Mouse (Mus musculus) thymus, adult 2 months (tissue): ENCODE data around the gene Gtf2a1l. TPM values are rescaled to one million over a fixed set of nuclear protein-coding genes. Genes with fewer than 3 reads are reported as not detected.

Experiments
- DNase-seq: peaks from one replicate; pipeline ENCODE4 v3.0.0; 2021
- H3K27ac ChIP-seq: fragments of 200-500 bp; 2 replicates; pipeline ENCODE4 v1.5.1; 2012; ENCODE audit warnings: low read length, control low read depth; ENCODE audit not compliant: control insufficient read depth, insufficient read depth
- H3K27me3 ChIP-seq: fragments of 200-500 bp; 2 replicates; pipeline ENCODE4 v1.6.1; 2012; ENCODE audit warnings: mild to moderate bottlenecking, low read length, moderate library complexity, mixed read lengths; ENCODE audit not compliant: control insufficient read depth, insufficient read depth
- H3K36me3 ChIP-seq: fragments of 200-500 bp; 2 replicates; pipeline ENCODE4 v1.6.1; 2012; ENCODE audit warnings: mild to moderate bottlenecking, low read length, moderate library complexity; ENCODE audit not compliant: control insufficient read depth, insufficient read depth
- H3K4me1 ChIP-seq: fragments of 200-500 bp; replicated peaks from 2 replicates; pipeline ENCODE4 v1.6.1; 2012; ENCODE audit warnings: low read length; ENCODE audit not compliant: control insufficient read depth, insufficient read depth
- H3K4me3 ChIP-seq: fragments of 200-500 bp; 2 replicates; pipeline ENCODE4 v1.5.1; 2012; ENCODE audit warnings: mild to moderate bottlenecking, low read length, control low read depth, moderate library complexity; ENCODE audit not compliant: control insufficient read depth, insufficient read depth
- CTCF ChIP-seq: fragments of 200-500 bp; IDR thresholded peaks from 2 replicates; pipeline ENCODE4 v1.5.1; 2012; ENCODE audit warnings: mild to moderate bottlenecking, control low read depth, low read length, moderate library complexity, borderline replicate concordance; ENCODE audit not compliant: control insufficient read depth, poor library complexity, insufficient read depth; ENCODE audit errors: extremely low read depth
- POLR2A ChIP-seq: fragments of 200-500 bp; IDR thresholded peaks from 2 replicates; pipeline ENCODE4 v1.6.1; 2012; ENCODE audit warnings: mild to moderate bottlenecking, low read length, control low read depth, moderate library complexity; ENCODE audit not compliant: control insufficient read depth, poor library complexity, insufficient read depth; ENCODE audit errors: extremely low read depth
- WGBS: fragments of 180-500 bp; shearing (Covaris S2); methylation state at CpG from one replicate; pipeline ENCODE4 v1.1.7; 2018; 5-methylcytosine and 5-hydroxymethylcytosine counted together
- polyA plus RNA-seq: library from polyadenylated mRNA; depleted of rRNA; stranded (reverse); fragments of >200 nt; gene quantifications from 2 replicates; pipeline ENCODE4 v1.2.3, GENCODE M21; 2012

The Gtf2a1l gene
- polyA plus RNA-seq, 1 experiment: 0.12 TPM

- TF ChIP-seq CTCF (no peak), POLR2A (no peak)
- Histone ChIP-seq H3K27me3 (no peaks in the 10 kb centered on the region), H3K4me1 (no peaks in the 10 kb centered on the region), H3K27ac (no peak overlapping the region), H3K36me3 (no peaks in the 10 kb centered on the region), H3K4me3 (no peak overlapping the region)
- no peak for DNase-seq
- 94% methylated on average over 23 of the region's 23 CpGs for WGBS
Measured at GRCm38 (mm10) chr17:88675310-88676309, 7.2 kb downstream of the Gtf2a1l start.

DNA sequence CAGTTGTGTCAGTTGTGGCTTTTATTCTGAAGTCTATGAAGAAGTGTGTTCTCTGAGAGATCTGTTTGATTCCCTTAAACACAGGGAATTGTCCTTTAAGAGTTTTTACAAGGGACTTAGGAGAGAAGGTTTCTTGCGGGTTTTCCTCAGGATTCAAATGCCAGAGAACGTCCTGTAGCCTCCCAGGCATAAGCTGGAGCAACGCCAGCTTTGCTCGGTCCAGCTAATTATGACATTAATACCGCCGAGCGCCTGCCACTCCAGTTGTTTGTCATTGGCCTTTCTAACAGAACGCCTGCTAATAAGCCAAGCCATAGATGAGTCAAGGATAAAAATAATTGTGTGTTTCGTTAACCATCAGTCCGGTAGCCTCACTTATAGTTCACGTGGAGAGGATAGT, 19.8 kb downstream of the Gtf2a1l start:
- no peak for DNase-seq
- H3K4me3 ChIP-seq: no peak overlapping the region
- H3K36me3 ChIP-seq: no peaks in the 10 kb centered on the region
- H3K4me1 ChIP-seq: no peaks in the 10 kb centered on the region
- no peak overlapping the region for H3K27ac ChIP-seq
- H3K27me3 ChIP-seq: no peaks in the 10 kb centered on the region
- 89% methylated on average over 11 of the region's 11 CpGs for WGBS
- TF ChIP-seq POLR2A (no peak), CTCF (no peak)

GRCm38 (mm10) chr17:88696656-88697333, 28.3 kb downstream of the Gtf2a1l start:
- Histone ChIP-seq H3K4me1 (no peaks in the 10 kb centered on the region), H3K36me3 (no peaks in the 10 kb centered on the region), H3K27ac (no peak overlapping the region), H3K4me3 (no peak overlapping the region), H3K27me3 (no peaks in the 10 kb centered on the region)
- no peak for DNase-seq
- no peak for TF ChIP-seq POLR2A
- TF ChIP-seq CTCF: no peak
- 93% methylated on average over 9 of the region's 9 CpGs for WGBS

GRCm38 (mm10) chr17:88700901-88701300, 32.4 kb downstream of the Gtf2a1l start:
- Histone ChIP-seq H3K4me3 (no peak overlapping the region), H3K27me3 (no peaks in the 10 kb centered on the region), H3K27ac (no peak overlapping the region), H3K36me3 (no peaks in the 10 kb centered on the region), H3K4me1 (no peaks in the 10 kb centered on the region)
- no peak for DNase-seq
- TF ChIP-seq CTCF (no peak), POLR2A (no peak)

GRCm38 (mm10) chr17:88702345-88702744, 33.9 kb downstream of the Gtf2a1l start:
- no peaks in the 10 kb centered on the region for H3K36me3 ChIP-seq
- H3K27me3 ChIP-seq: no peaks in the 10 kb centered on the region
- no peaks in the 10 kb centered on the region for H3K4me1 ChIP-seq
- TF ChIP-seq CTCF: no peak
- TF ChIP-seq POLR2A: no peak
- H3K27ac ChIP-seq: no peak overlapping the region
- WGBS: 56% methylated on average over 6 of the region's 6 CpGs
- H3K4me3 ChIP-seq: no peak overlapping the region
- no peak for DNase-seq

- no peaks in the 10 kb centered on the region for H3K27me3 ChIP-seq
- no peak for DNase-seq
- H3K4me3 ChIP-seq: no peak overlapping the region
- no peaks in the 10 kb centered on the region for H3K36me3 ChIP-seq
- H3K27ac ChIP-seq: no peak overlapping the region
- no peak for TF ChIP-seq POLR2A
- no peak for TF ChIP-seq CTCF
- WGBS: 62% methylated on average over 4 of the region's 4 CpGs
- H3K4me1 ChIP-seq: no peaks in the 10 kb centered on the region
Measured at GRCm38 (mm10) chr17:88703112-88703511, 34.7 kb downstream of the Gtf2a1l start.
